Mouse (Mus musculus): Measurements from ENCODE around the gene Zfp91. TPM values are rescaled to one million over a fixed set of nuclear protein-coding genes. Genes with fewer than 3 reads are reported as not detected.
A peak's percentile ranks its signal among the peaks of the same experiment; 100 is the strongest.

Gene Zfp91
- 94.3 TPM for polyA plus RNA-seq (2021)

GRCm38 (mm10) chr19:12795511-12796327, at the start of gene Zfp91, which contains the start of gene Lpxn:
Gene Zfp91, minus strand, starts transcription at chr19:12796126.
Gene Lpxn, plus strand, starts transcription at chr19:12796193.
- ATAC-seq (peak; percentile 81), DNase-seq (ENCODE audit: low read depth, low spot score) (peak; percentile 94)
- in situ Hi-C loops (cut with MboI; ENCODE audit: low pct_unique_long_range_greater_than_20kb) = loop anchor here (10.0 to 25.0 kb wide), 2 partner anchors 781 to 1008 kb away; no protein-coding TSS in a partner anchor
- ChIA-PET CTCF (interaction anchor here (0.8 to 1.1 kb wide), 4 partner anchors 14 to 200 kb away, joined by 3 to 5 read pairs (median 3); no protein-coding TSS in a partner anchor), POLR2A (interaction anchor here (0.7 to 2.9 kb wide), 6 partner anchors 9 to 323 kb away, joined by 3 to 32 read pairs (median 3); no protein-coding TSS in a partner anchor)
- TF ChIP-seq CTCF (IDR thresholded peaks at IDR 0.05) = no peak
- H3K27me3 ChIP-seq = no peaks in the 10 kb centered on the region

- peaks cover 31% of the 10 kb centered on the region for H3K27me3 ChIP-seq
- ATAC-seq (no peak), DNase-seq (ENCODE audit: low read depth, low spot score) (no peak)
- in situ Hi-C loops (cut with MboI; ENCODE audit: low pct_unique_long_range_greater_than_20kb) = no loop called here
- ChIA-PET CTCF (interaction anchor here (1.4 kb wide), 1 partner anchor 37 kb away, joined by 4 read pairs; no protein-coding TSS in a partner anchor), POLR2A (no interaction called here)
- no peak for TF ChIP-seq CTCF (IDR thresholded peaks at IDR 0.05)
Measured at GRCm38 (mm10) chr19:12838507-12838906, 42.6 kb upstream of the Zfp91 start.

GRCm38 (mm10) chr19:12833625-12834024, 37.7 kb upstream of the Zfp91 start:
- in situ Hi-C loops (cut with MboI; ENCODE audit: low pct_unique_long_range_greater_than_20kb) = no loop called here
- POLR2A ChIA-PET = no interaction called here
- peak; percentile 67 for ATAC-seq
- CTCF ChIA-PET = interaction anchor here (2.0 kb wide), 1 partner anchor 14 kb away, joined by 6 read pairs; no protein-coding TSS in a partner anchor
- TF ChIP-seq CTCF (IDR thresholded peaks at IDR 0.05) = no peak
- H3K27me3 ChIP-seq = peaks cover 3% of the 10 kb centered on the region
- peak; percentile 57 for DNase-seq (ENCODE audit: low read depth, low spot score)

- no peak for TF ChIP-seq CTCF (IDR thresholded peaks at IDR 0.05)
- no peak for DNase-seq (ENCODE audit: low read depth, low spot score)
- ChIA-PET CTCF (no interaction called here), POLR2A (no interaction called here)
- peak; percentile 49 for ATAC-seq
- H3K27me3 ChIP-seq = no peaks in the 10 kb centered on the region
- in situ Hi-C loops (cut with MboI; ENCODE audit: low pct_unique_long_range_greater_than_20kb) = no loop called here
Measured at GRCm38 (mm10) chr19:12831559-12831958, 35.6 kb upstream of the Zfp91 start.

GRCm38 (mm10) chr19:12830823-12831430, 35.0 kb upstream of the Zfp91 start:
- TF ChIP-seq CTCF (IDR thresholded peaks at IDR 0.05) = no peak

GRCm38 (mm10) chr19:12824549-12824948, 28.6 kb upstream of the Zfp91 start:
- ChIA-PET POLR2A (interaction anchor here (0.6 kb wide), 1 partner anchor 356 kb away, joined by 3 read pairs; no protein-coding TSS in a partner anchor), CTCF (interaction anchor here (0.7 to 1.6 kb wide), 4 partner anchors 11 to 307 kb away, joined by 3 to 7 read pairs (median 4); no protein-coding TSS in a partner anchor)
- in situ Hi-C loops (cut with MboI; ENCODE audit: low pct_unique_long_range_greater_than_20kb) = no loop called here
- no peak for ATAC-seq
- no peak for DNase-seq (ENCODE audit: low read depth, low spot score)
- TF ChIP-seq CTCF (IDR thresholded peaks at IDR 0.05) = no peak
- no peaks in the 10 kb centered on the region for H3K27me3 ChIP-seq

More at GRCm38 (mm10) chr19:12830823-12831430, 35.0 kb upstream of the Zfp91 start:
- ChIA-PET POLR2A (no interaction called here), CTCF (no interaction called here)
- in situ Hi-C loops (cut with MboI; ENCODE audit: low pct_unique_long_range_greater_than_20kb) = no loop called here
- H3K27me3 ChIP-seq = no peaks in the 10 kb centered on the region
- ATAC-seq (no peak), DNase-seq (ENCODE audit: low read depth, low spot score) (no peak)

- in situ Hi-C loops (cut with MboI; ENCODE audit: low pct_unique_long_range_greater_than_20kb) = no loop called here
- ATAC-seq = no peak
- peak; percentile 53 for TF ChIP-seq CTCF (IDR thresholded peaks at IDR 0.05)
- POLR2A ChIA-PET = interaction anchor here (1.1 kb wide), 1 partner anchor 225 kb away, joined by 3 read pairs; no protein-coding TSS in a partner anchor
- DNase-seq (ENCODE audit: low read depth, low spot score) = no peak
- H3K27me3 ChIP-seq = peaks cover 4% of the 10 kb centered on the region
- CTCF ChIA-PET = interaction anchor here (0.7 to 2.9 kb wide), 13 partner anchors 8 to 302 kb away, joined by 3 to 13 read pairs (median 3); no protein-coding TSS in a partner anchor
Measured at GRCm38 (mm10) chr19:12820383-12820782, 24.5 kb upstream of the Zfp91 start.

- no peak for TF ChIP-seq CTCF (IDR thresholded peaks at IDR 0.05)
- CTCF ChIA-PET = interaction anchor here (2.1 to 2.9 kb wide), 3 partner anchors 17 to 300 kb away, joined by 7 to 13 read pairs (median 11); no protein-coding TSS in a partner anchor
- in situ Hi-C loops (cut with MboI; ENCODE audit: low pct_unique_long_range_greater_than_20kb) = no loop called here
- ATAC-seq (no peak), DNase-seq (ENCODE audit: low read depth, low spot score) (no peak)
- POLR2A ChIA-PET = no interaction called here
- peaks cover 4% of the 10 kb centered on the region for H3K27me3 ChIP-seq
Measured at GRCm38 (mm10) chr19:12818507-12818906, 22.6 kb upstream of the Zfp91 start.

GRCm38 (mm10) chr19:12813883-12814282, 18.0 kb upstream of the Zfp91 start:
- no peak for TF ChIP-seq CTCF (IDR thresholded peaks at IDR 0.05)
- DNase-seq (ENCODE audit: low read depth, low spot score) = no peak
- H3K27me3 ChIP-seq = peaks cover 4% of the 10 kb centered on the region
- in situ Hi-C loops (cut with MboI; ENCODE audit: low pct_unique_long_range_greater_than_20kb) = no loop called here
- no peak for ATAC-seq
- CTCF ChIA-PET = interaction anchor here (0.9 to 1.5 kb wide), 3 partner anchors 10 to 304 kb away, joined by 3 read pairs; no protein-coding TSS in a partner anchor
- POLR2A ChIA-PET = no interaction called here

GRCm38 (mm10) chr19:12812644-12813364, 16.9 kb upstream of the Zfp91 start:
- ChIA-PET POLR2A (no interaction called here), CTCF (interaction anchor here (0.8 to 1.6 kb wide), 5 partner anchors 11 to 303 kb away, joined by 3 read pairs; no protein-coding TSS in a partner anchor)
- no peak for TF ChIP-seq CTCF (IDR thresholded peaks at IDR 0.05)
- peaks cover 4% of the 10 kb centered on the region for H3K27me3 ChIP-seq
- DNase-seq (ENCODE audit: low read depth, low spot score) (no peak), ATAC-seq (no peak)
- in situ Hi-C loops (cut with MboI; ENCODE audit: low pct_unique_long_range_greater_than_20kb) = no loop called here
